Mouse (Mus musculus): ENCODE measurements at regions not wholly inside any gene's neighbourhood (a gene's known extent, or its start where the extent isn't known, plus 50 kb on each side); places are given as distances from the start of the nearest gene placed in this dataset.

DNA sequence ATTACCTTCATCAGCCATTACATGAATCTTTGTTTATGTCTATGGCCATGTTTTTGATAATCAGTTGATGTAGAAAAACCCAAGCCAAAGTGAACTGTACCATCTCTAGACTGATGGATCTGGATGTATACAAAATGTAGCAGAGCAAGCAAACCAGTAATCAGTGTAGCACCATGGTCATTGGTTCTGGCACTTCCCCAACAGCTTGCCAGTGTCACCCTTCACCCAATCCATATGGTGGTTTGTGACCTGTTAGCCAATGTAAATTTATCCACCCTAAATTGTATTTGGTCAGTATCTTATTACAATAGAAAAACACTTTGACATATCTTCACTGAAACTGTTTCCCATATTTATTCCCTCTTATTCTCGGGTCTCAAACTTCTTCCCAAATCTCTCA is 346.7 kb upstream of the Sptlc3 start:
- TF ChIP-seq GATA1 (IDR thresholded peaks at IDR 0.05; ENCODE audit: borderline replicate concordance, low read length) (no peak), CTCF (IDR thresholded peaks at IDR 0.05; ENCODE audit: low read depth, low read length) (no peak), POLR2AphosphoS5 (IDR thresholded peaks at IDR 0.05; ENCODE audit: insufficient replicate concordance, low read depth, low read length) (no peak), GATA2 (IDR thresholded peaks at IDR 0.05; ENCODE audit: borderline replicate concordance, low read depth, low read length) (no peak), TAL1 (conservative IDR thresholded peaks at IDR 0.05; ENCODE audit: low read depth, low read length) (no peak)

Measured in G1E (cell line).